Mouse (Mus musculus): ENCODE data around the gene Ugt1a5. TPM values are rescaled to one million over a fixed set of nuclear protein-coding genes. Genes with fewer than 3 reads are reported as not detected.

Gene Ugt1a5
- polyA plus RNA-seq, 1 experiment from 2014 or later: not detected

- 88% methylated on average over 13 of the region's 13 CpGs for WGBS
- no peak for ATAC-seq (ENCODE audit: low read depth)
- Histone ChIP-seq H3K4me3 (ENCODE audit: low read length) (no peak overlapping the region), H3K4me1 (replicated peaks; ENCODE audit: control insufficient read depth, insufficient read depth, low read length) (no peaks in the 10 kb centered on the region), H3K36me3 (ENCODE audit: control insufficient read depth, insufficient read depth, low read length) (peaks cover 89% of the 10 kb centered on the region), H3K9me3 (ENCODE audit: control insufficient read depth, low read length) (no peaks in the 10 kb centered on the region), H3K4me2 (ENCODE audit: low read depth, low read length) (no peak overlapping the region), H3K9ac (ENCODE audit: low read length) (no peak overlapping the region), H3K27ac (ENCODE audit: low read length) (no peak overlapping the region), H3K27me3 (ENCODE audit: control insufficient read depth, insufficient read depth, low read depth, low read length) (no peaks in the 10 kb centered on the region)
Measured at GRCm38 (mm10) chr1:88266123-88266522, 100.3 kb downstream of the Ugt1a5 start.

GRCm38 (mm10) chr1:88267489-88267888 is 101.7 kb downstream of the Ugt1a5 start:
- ATAC-seq (ENCODE audit: low read depth): no peak
- H3K36me3 ChIP-seq (ENCODE audit: control insufficient read depth, insufficient read depth, low read length): peaks cover 88% of the 10 kb centered on the region
- H3K9ac ChIP-seq (ENCODE audit: low read length): no peak overlapping the region
- H3K27ac ChIP-seq (ENCODE audit: low read length): no peak overlapping the region
- H3K9me3 ChIP-seq (ENCODE audit: control insufficient read depth, low read length): no peaks in the 10 kb centered on the region
- H3K4me3 ChIP-seq (ENCODE audit: low read length): no peak overlapping the region
- no peaks in the 10 kb centered on the region for H3K4me1 ChIP-seq (replicated peaks; ENCODE audit: control insufficient read depth, insufficient read depth, low read length)
- no peaks in the 10 kb centered on the region for H3K27me3 ChIP-seq (ENCODE audit: control insufficient read depth, insufficient read depth, low read depth, low read length)
- H3K4me2 ChIP-seq (ENCODE audit: low read depth, low read length): no peak overlapping the region
- 92% methylated on average over 6 of the region's 6 CpGs for WGBS

GRCm38 (mm10) chr1:88268070-88268469 is 102.3 kb downstream of the Ugt1a5 start:
- Histone ChIP-seq H3K4me3 (ENCODE audit: low read length) (no peak overlapping the region), H3K4me2 (ENCODE audit: low read depth, low read length) (no peak overlapping the region), H3K9ac (ENCODE audit: low read length) (no peak overlapping the region), H3K4me1 (replicated peaks; ENCODE audit: control insufficient read depth, insufficient read depth, low read length) (no peaks in the 10 kb centered on the region), H3K27me3 (ENCODE audit: control insufficient read depth, insufficient read depth, low read depth, low read length) (no peaks in the 10 kb centered on the region), H3K9me3 (ENCODE audit: control insufficient read depth, low read length) (no peaks in the 10 kb centered on the region), H3K36me3 (ENCODE audit: control insufficient read depth, insufficient read depth, low read length) (peaks cover 87% of the 10 kb centered on the region), H3K27ac (ENCODE audit: low read length) (no peak overlapping the region)
- 80% methylated on average over 6 of the region's 6 CpGs for WGBS
- ATAC-seq (ENCODE audit: low read depth): no peak

Other genes starting within 250 kb of the Ugt1a5 start
- gene Usp40, start 157.5 kb upstream of the Ugt1a5 start, polyA plus RNA-seq (2015; fragmentation: Nextera tagmentation; extraction: Ambion mirVana): 35.4 and 36.3 TPM in 2 replicates
- gene Ugt1a10, start 110.6 kb upstream of the Ugt1a5 start, polyA plus RNA-seq (2015; fragmentation: Nextera tagmentation; extraction: Ambion mirVana): not detected in 2 replicates
- gene Ugt1a9, start 95.2 kb upstream of the Ugt1a5 start, polyA plus RNA-seq (2015; fragmentation: Nextera tagmentation; extraction: Ambion mirVana): not detected in 2 replicates
- not detected in 2 replicates for gene Ugt1a8, start 78.2 kb upstream of the Ugt1a5 start, polyA plus RNA-seq (2015; fragmentation: Nextera tagmentation; extraction: Ambion mirVana)
- 2.3 TPM in 2 replicates for gene Ugt1a7c, start 71.0 kb upstream of the Ugt1a5 start, polyA plus RNA-seq (2015; fragmentation: Nextera tagmentation; extraction: Ambion mirVana)
- gene Ugt1a6b, start 62.8 kb upstream of the Ugt1a5 start, polyA plus RNA-seq (2015; fragmentation: Nextera tagmentation; extraction: Ambion mirVana): 0.43 and 0.94 TPM in 2 replicates
- gene Ugt1a6a, start 31.2 kb upstream of the Ugt1a5 start, polyA plus RNA-seq (2015; fragmentation: Nextera tagmentation; extraction: Ambion mirVana): 3.7 and 3.9 TPM in 2 replicates
- not detected in 2 replicates for gene Ugt1a2, start 34.6 kb downstream of the Ugt1a5 start, polyA plus RNA-seq (2015; fragmentation: Nextera tagmentation; extraction: Ambion mirVana)
- gene Dnajb3, start 39.8 kb downstream of the Ugt1a5 start, polyA plus RNA-seq (2015; fragmentation: Nextera tagmentation; extraction: Ambion mirVana): 4.1 and 6.5 TPM in 2 replicates
- not detected in 2 replicates for gene Ugt1a1, start 45.9 kb downstream of the Ugt1a5 start, polyA plus RNA-seq (2015; fragmentation: Nextera tagmentation; extraction: Ambion mirVana)
- gene Mroh2a, start 61.0 kb downstream of the Ugt1a5 start, polyA plus RNA-seq (2015; fragmentation: Nextera tagmentation; extraction: Ambion mirVana): 1.0 and 1.7 TPM in 2 replicates
- 184 and 186 TPM in 2 replicates for gene Hjurp, start 111.6 kb downstream of the Ugt1a5 start, polyA plus RNA-seq (2015; fragmentation: Nextera tagmentation; extraction: Ambion mirVana)
- 0.04 TPM in 1 of 2 replicates, not detected in the other for gene Trpm8, start 111.6 kb downstream of the Ugt1a5 start, polyA plus RNA-seq (2015; fragmentation: Nextera tagmentation; extraction: Ambion mirVana)
- gene Spp2, start 240.9 kb downstream of the Ugt1a5 start, polyA plus RNA-seq (2015; fragmentation: Nextera tagmentation; extraction: Ambion mirVana): 0.60 and 7.5 TPM in 2 replicates